Mouse (Mus musculus): ENCODE measurements at regions not wholly inside any gene's neighbourhood (a gene's known extent, or its start where the extent isn't known, plus 50 kb on each side); places are given as distances from the start of the nearest gene placed in this dataset.

- Histone ChIP-seq H3K27ac (no peak overlapping the region), H3K27me3 (no peaks in the 10 kb centered on the region), H3K4me2 (no peak overlapping the region), H3K9ac (no peak overlapping the region), H3K36me3 (no peaks in the 10 kb centered on the region), H3K4me1 (replicated peaks) (no peaks in the 10 kb centered on the region), H3K4me3 (no peak overlapping the region), H3K9me3 (replicated peaks) (no peaks in the 10 kb centered on the region)
- ATAC-seq (replicated peaks; ENCODE audit: insufficient number of reproducible peaks, insufficient read depth, low FRiP score, low read depth), result no peak
- 87% methylated on average over 5 of the region's 5 CpGs for WGBS
Measured at GRCm38 (mm10) chr1:88849421-88849820, 147.4 kb upstream of the Arl4c start.

GRCm38 (mm10) chr1:88851931-88852330, 149.9 kb upstream of the Arl4c start:
- Histone ChIP-seq H3K4me1 (replicated peaks) (no peaks in the 10 kb centered on the region), H3K36me3 (no peaks in the 10 kb centered on the region), H3K27ac (no peak overlapping the region), H3K4me3 (no peak overlapping the region), H3K9ac (no peak overlapping the region), H3K27me3 (no peaks in the 10 kb centered on the region), H3K4me2 (no peak overlapping the region), H3K9me3 (replicated peaks) (no peaks in the 10 kb centered on the region)
- WGBS, result 77% methylated on average over 5 of the region's 5 CpGs
- ATAC-seq (replicated peaks; ENCODE audit: insufficient number of reproducible peaks, insufficient read depth, low FRiP score, low read depth), result no peak

- no peak overlapping the region for H3K27ac ChIP-seq
- H3K27me3 ChIP-seq, result no peaks in the 10 kb centered on the region
- H3K9me3 ChIP-seq (replicated peaks), result no peaks in the 10 kb centered on the region
- H3K4me3 ChIP-seq, result no peak overlapping the region
- ATAC-seq (replicated peaks; ENCODE audit: insufficient number of reproducible peaks, insufficient read depth, low FRiP score, low read depth), result no peak
- H3K4me1 ChIP-seq (replicated peaks), result no peaks in the 10 kb centered on the region
- WGBS, result 54% methylated on average over 7 of the region's 7 CpGs
- H3K36me3 ChIP-seq, result no peaks in the 10 kb centered on the region
- no peak overlapping the region for H3K4me2 ChIP-seq
- H3K9ac ChIP-seq, result no peak overlapping the region
Measured at GRCm38 (mm10) chr1:88860871-88861589, 159.0 kb upstream of the Arl4c start.

- Histone ChIP-seq H3K9me3 (replicated peaks) (no peaks in the 10 kb centered on the region), H3K9ac (no peak overlapping the region), H3K4me3 (no peak overlapping the region), H3K27ac (no peak overlapping the region), H3K36me3 (no peaks in the 10 kb centered on the region), H3K4me2 (no peak overlapping the region), H3K27me3 (no peaks in the 10 kb centered on the region), H3K4me1 (replicated peaks) (no peaks in the 10 kb centered on the region)
- WGBS, result 74% methylated on average over 4 of the region's 4 CpGs
- ATAC-seq (replicated peaks; ENCODE audit: insufficient number of reproducible peaks, insufficient read depth, low FRiP score, low read depth), result no peak
Measured at GRCm38 (mm10) chr1:88861590-88861935, 159.5 kb upstream of the Arl4c start.

- Histone ChIP-seq H3K9ac (no peak overlapping the region), H3K4me2 (no peak overlapping the region), H3K36me3 (no peaks in the 10 kb centered on the region), H3K27me3 (no peaks in the 10 kb centered on the region), H3K9me3 (replicated peaks) (no peaks in the 10 kb centered on the region), H3K27ac (no peak overlapping the region), H3K4me1 (replicated peaks) (no peaks in the 10 kb centered on the region), H3K4me3 (no peak overlapping the region)
- WGBS, result 34% methylated on average over 6 of the region's 6 CpGs
- ATAC-seq (replicated peaks; ENCODE audit: insufficient number of reproducible peaks, insufficient read depth, low FRiP score, low read depth), result no peak
Measured at GRCm38 (mm10) chr1:88865436-88865835, 163.4 kb upstream of the Arl4c start.

GRCm38 (mm10) chr1:88866571-88866970, 164.6 kb upstream of the Arl4c start:
- no peak overlapping the region for H3K9ac ChIP-seq
- no peak for ATAC-seq (replicated peaks; ENCODE audit: insufficient number of reproducible peaks, insufficient read depth, low FRiP score, low read depth)
- 89% methylated on average over 2 of the region's 2 CpGs for WGBS

GRCm38 (mm10) chr1:88867138-88867537, 165.1 kb upstream of the Arl4c start:
- no peak overlapping the region for H3K4me3 ChIP-seq
- ATAC-seq (replicated peaks; ENCODE audit: insufficient number of reproducible peaks, insufficient read depth, low FRiP score, low read depth), result no peak
- no peak overlapping the region for H3K27ac ChIP-seq
- H3K4me2 ChIP-seq, result no peak overlapping the region
- H3K4me1 ChIP-seq (replicated peaks), result no peaks in the 10 kb centered on the region
- no peak overlapping the region for H3K9ac ChIP-seq
- WGBS, result 83% methylated on average over 3 of the region's 3 CpGs
- no peaks in the 10 kb centered on the region for H3K36me3 ChIP-seq
- no peaks in the 10 kb centered on the region for H3K27me3 ChIP-seq
- H3K9me3 ChIP-seq (replicated peaks), result no peaks in the 10 kb centered on the region

More at GRCm38 (mm10) chr1:88866571-88866970, 164.6 kb upstream of the Arl4c start:
- Histone ChIP-seq H3K27ac (no peak overlapping the region), H3K27me3 (no peaks in the 10 kb centered on the region), H3K4me3 (no peak overlapping the region), H3K4me2 (no peak overlapping the region), H3K4me1 (replicated peaks) (no peaks in the 10 kb centered on the region), H3K9me3 (replicated peaks) (no peaks in the 10 kb centered on the region), H3K36me3 (no peaks in the 10 kb centered on the region)

- 73% methylated on average over 4 of the region's 4 CpGs for WGBS
- Histone ChIP-seq H3K9ac (no peak overlapping the region), H3K27me3 (no peaks in the 10 kb centered on the region), H3K4me2 (no peak overlapping the region), H3K4me3 (no peak overlapping the region), H3K9me3 (replicated peaks) (no peaks in the 10 kb centered on the region), H3K27ac (no peak overlapping the region), H3K36me3 (no peaks in the 10 kb centered on the region), H3K4me1 (replicated peaks) (no peaks in the 10 kb centered on the region)
- ATAC-seq (replicated peaks; ENCODE audit: insufficient number of reproducible peaks, insufficient read depth, low FRiP score, low read depth), result no peak
Measured at GRCm38 (mm10) chr1:88869885-88870284, 167.9 kb upstream of the Arl4c start.

GRCm38 (mm10) chr1:88875356-88875755, 173.3 kb upstream of the Arl4c start:
- no peak overlapping the region for H3K4me3 ChIP-seq
- H3K27me3 ChIP-seq, result no peaks in the 10 kb centered on the region
- H3K4me1 ChIP-seq (replicated peaks), result no peaks in the 10 kb centered on the region
- 72% methylated on average over 6 of the region's 6 CpGs for WGBS
- H3K36me3 ChIP-seq, result no peaks in the 10 kb centered on the region
- H3K4me2 ChIP-seq, result no peak overlapping the region
- no peak overlapping the region for H3K9ac ChIP-seq
- ATAC-seq (replicated peaks; ENCODE audit: insufficient number of reproducible peaks, insufficient read depth, low FRiP score, low read depth), result no peak
- no peak overlapping the region for H3K27ac ChIP-seq
- H3K9me3 ChIP-seq (replicated peaks), result no peaks in the 10 kb centered on the region

GRCm38 (mm10) chr1:88877441-88877840, 175.4 kb upstream of the Arl4c start:
- no peak overlapping the region for H3K27ac ChIP-seq
- H3K4me3 ChIP-seq, result no peak overlapping the region
- no peaks in the 10 kb centered on the region for H3K4me1 ChIP-seq (replicated peaks)
- no peaks in the 10 kb centered on the region for H3K27me3 ChIP-seq
- 91% methylated on average over 11 of the region's 11 CpGs for WGBS
- no peak overlapping the region for H3K9ac ChIP-seq
- no peak overlapping the region for H3K4me2 ChIP-seq
- H3K9me3 ChIP-seq (replicated peaks), result no peaks in the 10 kb centered on the region
- H3K36me3 ChIP-seq, result no peaks in the 10 kb centered on the region
- no peak for ATAC-seq (replicated peaks; ENCODE audit: insufficient number of reproducible peaks, insufficient read depth, low FRiP score, low read depth)

- Histone ChIP-seq H3K27me3 (no peaks in the 10 kb centered on the region), H3K9me3 (replicated peaks) (no peaks in the 10 kb centered on the region), H3K36me3 (no peaks in the 10 kb centered on the region), H3K9ac (no peak overlapping the region), H3K4me2 (no peak overlapping the region), H3K4me3 (no peak overlapping the region), H3K27ac (no peak overlapping the region), H3K4me1 (replicated peaks) (no peaks in the 10 kb centered on the region)
- 75% methylated on average over 10 of the region's 10 CpGs for WGBS
- ATAC-seq (replicated peaks; ENCODE audit: insufficient number of reproducible peaks, insufficient read depth, low FRiP score, low read depth), result no peak
Measured at GRCm38 (mm10) chr1:88878831-88879230, 176.8 kb upstream of the Arl4c start.

GRCm38 (mm10) chr1:88879367-88879766, 177.3 kb upstream of the Arl4c start:
- Histone ChIP-seq H3K4me1 (replicated peaks) (no peaks in the 10 kb centered on the region), H3K4me2 (no peak overlapping the region), H3K27me3 (no peaks in the 10 kb centered on the region), H3K4me3 (no peak overlapping the region), H3K36me3 (no peaks in the 10 kb centered on the region), H3K9ac (no peak overlapping the region), H3K27ac (no peak overlapping the region), H3K9me3 (replicated peaks) (no peaks in the 10 kb centered on the region)
- 76% methylated on average over 5 of the region's 5 CpGs for WGBS
- ATAC-seq (replicated peaks; ENCODE audit: insufficient number of reproducible peaks, insufficient read depth, low FRiP score, low read depth), result no peak
